Mouse (Mus musculus) cerebellum, adult 2 months (tissue): Measurements from ENCODE around the gene Serpina12.

Experiments
- CTCF ChIP-seq: fragments of 200-500 bp; IDR thresholded peaks from 2 replicates; pipeline ENCODE4 v1.5.1; 2011; ENCODE audit warnings: low read depth, mild to moderate bottlenecking, control low read depth, low read length, moderate library complexity, borderline replicate concordance; ENCODE audit not compliant: insufficient read depth
- POLR2A ChIP-seq: fragments of 200-500 bp; IDR thresholded peaks from 2 replicates; pipeline ENCODE4 v1.6.1; 2011; ENCODE audit warnings: low read length, control low read depth, borderline replicate concordance; ENCODE audit not compliant: insufficient read depth

- no peak for TF ChIP-seq CTCF
- no peak for TF ChIP-seq POLR2A
Observed at GRCm38 (mm10) chr12:103989514-103989767, 54.8 kb downstream of the Serpina12 start.
